Mouse (Mus musculus) midbrain, embryonic 15.5 days (tissue): ENCODE results near the gene Ikzf4. TPM values are rescaled to one million over a fixed set of nuclear protein-coding genes. Genes with fewer than 3 reads are reported as not detected.

Experiments used
- microRNA-seq: library from miRNA; unstranded; fragments of <30 nt; microRNA quantifications from one replicate; pipeline ENCODE4, GENCODE M21; 2016
- polyA plus RNA-seq: library from polyadenylated mRNA; unstranded; fragments of >200 nt; fragmentation: Nextera tagmentation; extraction: Ambion mirVana; gene quantifications from 2 replicates; pipeline ENCODE4 v1.2.1, GENCODE M21; 2015

Gene Ikzf4
- polyA plus RNA-seq, 1 experiment from 2014 or later = 23.1 TPM

Small RNAs within 50 kb of the gene (microRNA-seq; reads per million reads assigned to microRNA genes)
- not detected for gene Mir6917

Other genes with a start within 250 kb of the Ikzf4 start
- not detected in 2 replicates for gene Slc39a5, start 244.8 kb downstream of the Ikzf4 start, polyA plus RNA-seq
- 146 and 147 TPM in 2 replicates for gene Nabp2, start 234.5 kb downstream of the Ikzf4 start, polyA plus RNA-seq
- gene Rnf41, start 234.3 kb downstream of the Ikzf4 start, polyA plus RNA-seq = 105 and 107 TPM in 2 replicates
- gene Smarcc2, start 186.7 kb downstream of the Ikzf4 start, polyA plus RNA-seq = 201 and 209 TPM in 2 replicates
- 892 and 955 TPM in 2 replicates for gene Myl6, start 151.8 kb downstream of the Ikzf4 start, polyA plus RNA-seq
- 5.4 and 5.7 TPM in 2 replicates for gene Myl6b, start 147.3 kb downstream of the Ikzf4 start, polyA plus RNA-seq
- gene Esyt1, start 120.1 kb downstream of the Ikzf4 start, polyA plus RNA-seq = 10.5 and 11.1 TPM in 2 replicates
- 20.8 and 22.7 TPM in 2 replicates for gene Zc3h10, start 98.2 kb downstream of the Ikzf4 start, polyA plus RNA-seq
- 2,126 and 2,161 TPM in 2 replicates for gene Rpl41, start 96.7 kb downstream of the Ikzf4 start, polyA plus RNA-seq
- gene Pa2g4, start 80.0 kb downstream of the Ikzf4 start, polyA plus RNA-seq = 125 and 128 TPM in 2 replicates
- 0.42 and 0.56 TPM in 2 replicates for gene Erbb3, start 56.3 kb downstream of the Ikzf4 start, polyA plus RNA-seq
- gene Rps26, start 19.2 kb downstream of the Ikzf4 start, polyA plus RNA-seq = 322 and 332 TPM in 2 replicates
- 14.3 and 16.7 TPM in 2 replicates for gene Suox, start 28.1 kb upstream of the Ikzf4 start, polyA plus RNA-seq
- 122 and 123 TPM in 2 replicates for gene Rab5b, start 50.3 kb upstream of the Ikzf4 start, polyA plus RNA-seq
- 0.54 and 0.88 TPM in 2 replicates for gene Pmel, start 58.2 kb upstream of the Ikzf4 start, polyA plus RNA-seq
- gene Cdk2, start 59.0 kb upstream of the Ikzf4 start, polyA plus RNA-seq = 15.1 and 18.6 TPM in 2 replicates
- 7.6 and 7.8 TPM in 2 replicates for gene Dgka, start 98.9 kb upstream of the Ikzf4 start, polyA plus RNA-seq
- 45.8 and 47.6 TPM in 2 replicates for gene Pym1, start 101.9 kb upstream of the Ikzf4 start, polyA plus RNA-seq
- gene Mmp19, start 144.9 kb upstream of the Ikzf4 start, polyA plus RNA-seq = 0.58 and 0.79 TPM in 2 replicates
- gene Dnajc14, start 158.1 kb upstream of the Ikzf4 start, polyA plus RNA-seq = 59.4 and 60.8 TPM in 2 replicates
- gene Tmem198b, start 158.4 kb upstream of the Ikzf4 start, polyA plus RNA-seq = 16.0 and 17.6 TPM in 2 replicates
- 145 and 155 TPM in 2 replicates for gene Sarnp, start 171.3 kb upstream of the Ikzf4 start, polyA plus RNA-seq
- gene Ormdl2, start 175.7 kb upstream of the Ikzf4 start, polyA plus RNA-seq = 21.9 and 22.7 TPM in 2 replicates
- 10.3 and 10.9 TPM in 2 replicates for gene Gdf11, start 245.7 kb upstream of the Ikzf4 start, polyA plus RNA-seq